24 mouse cellular contexts compared by ENCODE assay signal in genomic region chr2:146326654-146327053, GRCm38 (mm10).
A peak's percentile ranks its signal among the peaks of the same experiment; 100 is the strongest.
DNase-seq lines count a peak whose midpoint lies in the region; ATAC-seq lines count a peak whose summit lies in the region.
"Had no signal": no experiment of that assay in that cellular context is flagged by ENCODE, and none has a peak within 500 bp of the region (broad histone marks: within the 10 kb centered on the region; RNA-seq: fewer than 3 reads in every experiment).

No protein-coding gene starts in this region.

- ATAC-seq in intestine, embryonic 14.5 days (replicated peaks; ENCODE audit: low FRiP score, low TSS enrichment, low read depth), result no peak
- no peak for ATAC-seq in intestine, embryonic 15.5 days
- no peak for ATAC-seq in midbrain, embryonic 14.5 days (ENCODE audit: low FRiP score, low TSS enrichment)
- no peak for ATAC-seq in midbrain, embryonic 15.5 days (replicated peaks)
- no peak for ATAC-seq in neural tube, embryonic 15.5 days (ENCODE audit: low FRiP score)
- ATAC-seq: CD4-positive, CD25-positive, alpha-beta regulatory T cell, adult 4 months; forebrain, embryonic 15.5 days; inflammation-experienced regulatory T-cells, adult 6 months had no signal

- no peaks in the 10 kb centered on the region for H3K9me3 ChIP-seq in intestine, embryonic 14.5 days (ENCODE audit: control insufficient read depth, low read length)
- no peaks in the 10 kb centered on the region for H3K9me3 ChIP-seq in intestine, embryonic 15.5 days
- no peaks in the 10 kb centered on the region for H3K9me3 ChIP-seq in midbrain, embryonic 14.5 days (ENCODE audit: control insufficient read depth, low read length)
- H3K9me3 ChIP-seq in midbrain, embryonic 15.5 days, result no peaks in the 10 kb centered on the region
- H3K9me3 ChIP-seq in neural tube, embryonic 15.5 days (replicated peaks), result no peaks in the 10 kb centered on the region
- H3K9me3 ChIP-seq: embryonic facial prominence, embryonic 12.5 days; forebrain, embryonic 15.5 days; G1E; heart, embryonic 10.5 days; hindbrain, embryonic 15.5 days had no signal

- H3K4me3 ChIP-seq in intestine, embryonic 14.5 days (ENCODE audit: low read depth, low read length), result no peak overlapping the region
- H3K4me3 ChIP-seq in intestine, embryonic 15.5 days (replicated peaks), result no peak overlapping the region
- no peak overlapping the region for H3K4me3 ChIP-seq in midbrain, embryonic 14.5 days (replicated peaks; ENCODE audit: low read depth, low read length)
- H3K4me3 ChIP-seq in midbrain, embryonic 15.5 days, result no peak overlapping the region
- H3K4me3 ChIP-seq in neural tube, embryonic 15.5 days (replicated peaks), result no peak overlapping the region
- H3K4me3 ChIP-seq: embryonic facial prominence, embryonic 12.5 days; forebrain, embryonic 15.5 days; heart, embryonic 10.5 days; hindbrain, embryonic 15.5 days had no signal

- peak; percentile 22 for DNase-seq in embryo, embryonic 10 days (ENCODE audit: low spot score)
- DNase-seq in embryo, embryonic 11 days, result no peak
- peak; percentile 18 for DNase-seq in intestine, embryonic 14.5 days (ENCODE audit: low spot score)
- DNase-seq in midbrain, embryonic 14.5 days, result peak; percentile 18
- DNase-seq: adrenal gland, adult 8-10 months; adrenal gland, postnatal 36 days; B cell, adult 2 months; cerebellum, adult 11 months; cerebellum, adult 8-10 months; cerebellum, postnatal 14 days; gastrocnemius, postnatal 36 days; heart, adult 18-20 months; heart, postnatal 10 days; heart, postnatal 4 days had no signal

- H3K36me3 ChIP-seq in intestine, embryonic 14.5 days (ENCODE audit: control insufficient read depth, insufficient read depth, low read length), result no peaks in the 10 kb centered on the region
- no peaks in the 10 kb centered on the region for H3K36me3 ChIP-seq in intestine, embryonic 15.5 days
- H3K36me3 ChIP-seq in midbrain, embryonic 14.5 days (ENCODE audit: control insufficient read depth, insufficient read depth, low read length), result no peaks in the 10 kb centered on the region
- H3K36me3 ChIP-seq in midbrain, embryonic 15.5 days (replicated peaks), result no peaks in the 10 kb centered on the region
- peaks cover 1% of the 10 kb centered on the region; the same call in 1 of the 2 replicates for H3K36me3 ChIP-seq in neural tube, embryonic 15.5 days
- H3K36me3 ChIP-seq: embryonic facial prominence, embryonic 12.5 days; forebrain, embryonic 15.5 days; heart, embryonic 10.5 days had no signal

- no peaks in the 10 kb centered on the region for H3K4me1 ChIP-seq in intestine, embryonic 14.5 days (replicated peaks; ENCODE audit: control insufficient read depth, insufficient read depth, low read length)
- H3K4me1 ChIP-seq in intestine, embryonic 15.5 days (replicated peaks), result no peaks in the 10 kb centered on the region
- H3K4me1 ChIP-seq in midbrain, embryonic 14.5 days (ENCODE audit: control insufficient read depth, insufficient read depth, low read length), result peaks cover 41% of the 10 kb centered on the region
- peaks cover 29% of the 10 kb centered on the region for H3K4me1 ChIP-seq in midbrain, embryonic 15.5 days
- H3K4me1 ChIP-seq in neural tube, embryonic 15.5 days, result peaks cover 29% of the 10 kb centered on the region
- H3K4me1 ChIP-seq: heart, embryonic 10.5 days had no signal

- H3K9ac ChIP-seq in intestine, embryonic 14.5 days (ENCODE audit: low read length), result no peak overlapping the region
- no peak overlapping the region for H3K9ac ChIP-seq in intestine, embryonic 15.5 days
- H3K9ac ChIP-seq in midbrain, embryonic 14.5 days (replicated peaks; ENCODE audit: low read length), result no peak overlapping the region
- no peak overlapping the region for H3K9ac ChIP-seq in midbrain, embryonic 15.5 days
- no peak overlapping the region for H3K9ac ChIP-seq in neural tube, embryonic 15.5 days (replicated peaks)
- H3K9ac ChIP-seq: embryonic facial prominence, embryonic 12.5 days; forebrain, embryonic 15.5 days; hindbrain, embryonic 15.5 days had no signal

- H3K4me2 ChIP-seq in intestine, embryonic 14.5 days (ENCODE audit: low read length), result no peak overlapping the region
- no peak overlapping the region for H3K4me2 ChIP-seq in intestine, embryonic 15.5 days (replicated peaks)
- no peak overlapping the region for H3K4me2 ChIP-seq in midbrain, embryonic 14.5 days (ENCODE audit: low read length)
- no peak overlapping the region for H3K4me2 ChIP-seq in midbrain, embryonic 15.5 days
- H3K4me2 ChIP-seq in neural tube, embryonic 15.5 days, result no peak overlapping the region
- H3K4me2 ChIP-seq: embryonic facial prominence, embryonic 12.5 days; forebrain, embryonic 15.5 days; hindbrain, embryonic 15.5 days had no signal

- H3K27ac ChIP-seq in intestine, embryonic 14.5 days (ENCODE audit: low read depth), result no peak overlapping the region
- no peak overlapping the region for H3K27ac ChIP-seq in intestine, embryonic 15.5 days
- no peak overlapping the region for H3K27ac ChIP-seq in midbrain, embryonic 14.5 days (replicated peaks; ENCODE audit: low read depth, low read length)
- no peak overlapping the region for H3K27ac ChIP-seq in midbrain, embryonic 15.5 days
- no peak overlapping the region for H3K27ac ChIP-seq in neural tube, embryonic 15.5 days (replicated peaks)
- H3K27ac ChIP-seq: embryonic facial prominence, embryonic 12.5 days; heart, embryonic 10.5 days; hindbrain, embryonic 15.5 days had no signal

- 87% methylated on average over 1 of the region's 1 CpGs for WGBS in intestine, embryonic 14.5 days
- 91% methylated on average over 1 of the region's 1 CpGs for WGBS in intestine, embryonic 15.5 days
- 33% methylated on average over 1 of the region's 1 CpGs for WGBS in midbrain, embryonic 14.5 days
- 38% methylated on average over 1 of the region's 1 CpGs for WGBS in midbrain, embryonic 15.5 days
- 55% methylated on average over 1 of the region's 1 CpGs for WGBS in neural tube, embryonic 15.5 days

- no peaks in the 10 kb centered on the region for H3K27me3 ChIP-seq in intestine, embryonic 14.5 days (replicated peaks; ENCODE audit: control insufficient read depth, insufficient read depth, low read length)
- H3K27me3 ChIP-seq in intestine, embryonic 15.5 days (replicated peaks), result no peaks in the 10 kb centered on the region
- H3K27me3 ChIP-seq in midbrain, embryonic 14.5 days (ENCODE audit: control insufficient read depth, insufficient read depth, low read length), result no peaks in the 10 kb centered on the region
- no peaks in the 10 kb centered on the region for H3K27me3 ChIP-seq in midbrain, embryonic 15.5 days (replicated peaks)
- H3K27me3 ChIP-seq in neural tube, embryonic 15.5 days (replicated peaks), result peaks cover 3% of the 10 kb centered on the region; the same call in 1 of the 2 replicates
- H3K27me3 ChIP-seq: embryonic facial prominence, embryonic 12.5 days; forebrain, embryonic 15.5 days; hindbrain, embryonic 15.5 days had no signal
